Mouse (Mus musculus) MEL-GATA-1-ER (cell line): ENCODE results near the gene Epha3.

ENCODE experiments used
- DNase-seq: peaks from one replicate; pipeline ENCODE4 v3.0.0-alpha.2; 2012; ENCODE audit warnings: low read depth; ENCODE audit errors: extremely low read depth

Epha3 gene

DNA sequence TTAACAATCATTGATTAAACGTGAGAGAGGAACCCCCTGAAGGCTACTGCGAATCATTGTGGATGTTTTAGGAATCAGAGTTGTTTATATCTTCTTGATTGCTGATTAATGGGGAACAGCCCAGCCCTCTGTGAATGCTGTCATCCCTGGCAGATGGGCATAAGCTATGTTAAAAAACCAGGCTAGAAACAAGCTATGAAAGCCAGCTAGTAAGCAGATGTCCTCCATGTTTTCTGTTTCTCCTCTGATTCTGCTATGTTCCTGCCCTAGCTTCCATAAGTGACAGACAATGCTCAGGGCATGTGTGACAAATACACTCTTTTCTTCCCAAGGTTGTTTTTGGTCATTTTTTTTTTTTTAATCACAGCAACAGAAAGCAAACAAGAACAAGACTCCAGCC, 206.2 kb downstream of the Epha3 start:
- no peak for DNase-seq

DNA sequence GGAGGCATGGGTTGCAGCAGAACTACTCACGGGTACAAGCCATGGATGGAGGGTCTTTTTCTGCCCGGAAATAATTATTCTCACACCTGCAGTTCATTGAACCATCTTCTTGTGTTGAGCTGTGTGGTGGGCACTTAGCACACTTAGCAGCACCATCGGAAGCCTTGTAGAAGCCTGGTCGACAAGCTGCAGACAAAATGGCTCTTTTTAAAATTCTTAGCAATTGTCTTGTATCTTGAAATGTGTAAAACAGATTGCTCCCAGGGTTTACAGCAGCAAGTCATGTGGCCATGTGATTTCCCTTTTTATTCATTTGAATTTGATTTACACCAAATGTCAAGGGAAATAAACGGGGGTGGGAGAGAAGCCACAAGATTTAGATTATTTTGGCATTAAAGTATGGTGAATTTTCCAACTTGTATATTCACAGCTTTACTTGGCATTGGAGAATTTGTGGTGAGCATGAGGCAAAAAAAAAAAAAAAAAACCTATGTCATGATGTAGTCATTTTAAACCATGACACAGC, 210.5 kb downstream of the Epha3 start:
- no peak for DNase-seq

DNA sequence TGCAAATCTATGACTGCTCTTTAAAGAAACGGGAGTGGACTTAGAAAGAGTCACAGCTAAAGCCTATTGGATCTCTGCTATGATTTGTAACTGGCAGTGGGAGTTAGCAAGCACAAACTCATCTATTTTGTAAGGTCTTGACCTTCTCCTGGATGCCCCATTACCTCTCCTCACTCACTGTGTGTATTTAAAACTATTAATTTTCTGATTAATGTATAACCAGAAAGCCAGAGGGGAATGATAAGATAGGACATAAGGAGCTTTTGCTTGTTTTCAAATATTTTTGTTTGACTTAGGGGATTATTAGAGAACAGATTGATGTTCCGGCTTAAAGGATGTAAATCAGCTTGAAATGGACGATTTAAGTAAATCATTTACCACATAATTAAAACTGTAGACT, 213.2 kb downstream of the Epha3 start:
- DNase-seq = no peak

DNA sequence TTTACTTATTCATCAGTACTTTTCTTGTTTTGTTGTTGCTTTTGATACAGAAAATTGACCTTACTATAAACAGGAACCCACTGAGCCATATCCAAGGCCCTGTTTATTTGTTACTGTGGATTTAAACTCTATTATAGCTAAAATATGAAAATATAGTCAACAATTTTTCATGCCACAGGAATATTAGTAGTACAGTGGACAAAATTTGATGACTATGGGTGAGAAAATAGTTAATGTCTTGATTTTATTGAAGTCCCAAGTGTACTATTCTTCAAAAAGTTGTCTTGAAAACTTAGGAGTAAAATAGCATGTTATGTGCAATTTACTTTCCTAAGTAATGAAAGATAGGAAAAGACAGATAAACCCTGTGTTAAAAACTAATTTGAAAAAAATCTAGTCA, 217.4 kb downstream of the Epha3 start:
- DNase-seq = no peak

DNA sequence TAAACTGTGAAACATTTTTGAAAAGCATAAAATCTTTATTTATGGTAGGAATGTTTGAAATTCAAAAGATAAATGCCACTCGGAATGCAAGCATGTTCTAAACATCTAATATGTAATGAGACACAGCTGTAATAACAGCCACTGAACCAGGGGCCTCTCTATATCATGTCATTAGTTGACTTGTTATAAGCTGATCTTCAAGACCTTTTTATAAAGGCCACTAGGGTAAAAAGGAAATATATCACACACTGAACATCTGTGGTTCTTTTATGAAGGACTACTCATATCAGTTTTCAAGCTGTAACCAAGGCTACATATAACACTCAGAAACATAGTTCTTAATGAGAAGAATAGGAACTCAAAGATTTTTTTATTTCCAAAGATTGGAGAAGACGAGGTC, 221.3 kb downstream of the Epha3 start:
- no peak for DNase-seq

DNA sequence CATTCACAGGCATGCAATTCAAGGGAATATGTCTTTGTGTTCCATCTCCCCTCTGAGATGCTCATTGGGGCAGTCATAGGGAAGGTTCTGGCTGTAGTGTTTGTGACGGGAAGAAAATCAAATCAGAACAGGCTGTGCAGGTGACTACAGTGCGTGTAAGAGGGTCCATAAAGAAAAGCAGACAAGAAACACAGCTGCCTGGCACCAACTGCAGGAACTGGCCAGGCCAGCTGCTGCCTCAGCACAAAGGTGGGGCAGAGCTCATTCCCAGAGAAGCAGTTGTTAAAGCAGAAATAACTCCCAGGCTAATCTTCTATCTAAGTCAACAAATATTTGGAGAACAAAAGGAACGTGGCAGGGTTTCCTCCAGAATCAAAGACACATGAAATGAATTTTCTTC, 222.4 kb downstream of the Epha3 start:
- no peak for DNase-seq

DNA sequence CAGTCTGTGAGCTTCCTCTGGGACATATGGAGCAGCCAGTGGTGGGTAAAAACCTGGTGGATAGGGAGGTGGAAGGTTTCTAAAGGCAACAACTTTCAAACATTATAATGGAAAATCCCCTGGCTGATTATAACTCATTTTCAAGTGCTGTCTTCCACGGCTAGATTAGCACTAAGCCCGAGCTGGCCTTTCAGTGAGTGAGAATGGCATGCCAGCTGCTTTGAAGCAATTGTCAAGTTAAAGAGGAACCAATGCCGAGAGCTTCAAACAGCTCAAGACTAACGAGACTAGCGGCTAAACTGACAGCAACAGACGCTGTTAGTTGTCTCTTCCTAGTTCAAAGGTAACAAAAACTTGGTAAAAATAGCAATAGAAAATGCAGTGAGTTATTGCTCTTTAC, 225.3 kb downstream of the Epha3 start:
- DNase-seq = no peak

DNA sequence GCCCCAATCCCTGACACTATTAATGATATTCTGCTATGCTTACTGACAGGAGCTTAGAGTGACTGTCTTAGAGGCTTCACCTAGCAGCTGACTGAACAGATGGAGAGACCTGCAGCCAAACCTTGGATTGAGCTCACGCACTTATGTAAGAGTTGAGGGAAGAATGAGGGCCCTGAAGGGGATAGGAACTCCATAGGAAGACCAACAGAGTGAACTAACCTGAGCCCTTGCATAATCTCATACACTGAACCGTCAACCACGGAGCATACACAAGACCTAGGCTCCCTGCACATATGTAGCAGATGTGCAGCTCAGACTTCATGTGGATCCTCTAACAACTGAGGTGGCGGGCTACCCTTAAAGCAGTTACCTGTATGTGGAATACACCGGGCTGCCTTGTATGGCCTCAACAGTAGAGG, 230.2 kb downstream of the Epha3 start:
- no peak for DNase-seq

DNA sequence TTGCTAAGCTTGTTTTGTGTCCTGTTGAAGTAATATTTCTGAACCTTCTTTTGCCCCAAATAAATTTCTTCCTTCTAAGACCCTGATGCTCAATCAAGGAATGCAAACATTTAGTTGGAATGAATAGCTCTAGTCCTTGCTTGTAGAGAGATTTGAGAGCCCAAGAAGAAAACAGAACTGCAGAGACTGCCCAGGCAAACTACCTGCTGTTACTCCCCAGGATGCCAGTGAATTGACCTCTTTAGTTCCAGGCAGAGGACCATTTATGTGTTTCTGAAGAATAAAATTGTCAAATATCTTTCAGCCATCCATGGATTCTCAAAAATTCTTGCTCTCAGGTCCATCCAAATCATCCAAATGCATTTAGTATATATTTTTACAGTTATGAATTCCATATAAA, 238.7 kb downstream of the Epha3 start:
- no peak for DNase-seq

DNA sequence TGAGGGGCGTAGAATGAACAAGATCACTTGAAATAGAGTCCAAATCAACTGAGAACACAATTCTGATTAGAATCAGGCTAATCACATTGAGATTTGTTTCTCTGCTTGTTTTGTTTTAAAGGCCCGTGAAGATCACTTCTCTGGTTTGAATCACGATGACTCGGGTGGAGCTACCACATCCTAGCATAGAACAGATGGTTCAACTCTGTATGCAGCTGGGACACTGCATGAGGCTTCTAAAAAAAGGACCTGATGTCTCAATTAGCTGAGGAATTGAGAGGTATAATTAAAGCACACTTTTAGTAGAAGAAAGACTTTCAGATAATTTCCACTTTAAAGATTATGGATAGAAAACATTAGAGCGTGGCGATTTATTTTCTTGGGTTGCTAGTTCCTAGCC, 242.1 kb downstream of the Epha3 start:
- no peak for DNase-seq

DNA sequence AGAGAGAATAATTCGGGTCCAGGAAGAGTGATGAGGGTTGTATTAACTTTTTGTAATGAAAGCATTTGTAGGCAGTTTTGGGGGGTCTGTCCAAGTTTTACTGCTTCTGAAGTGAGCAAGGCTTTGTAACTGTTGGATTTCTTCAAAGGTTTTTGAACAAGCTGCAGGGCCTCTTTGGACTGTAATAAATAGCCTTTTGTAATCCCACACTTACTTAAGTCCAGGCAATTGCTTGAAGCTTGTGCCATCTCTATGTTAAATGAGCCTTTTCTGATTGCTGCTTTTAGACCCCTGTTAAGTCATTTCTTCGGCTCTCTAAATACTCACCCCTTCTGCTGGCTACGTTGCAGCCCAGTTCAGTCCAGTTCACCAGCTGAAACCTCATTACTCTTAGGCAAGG, 248.6 kb downstream of the Epha3 start:
- DNase-seq = no peak

DNA sequence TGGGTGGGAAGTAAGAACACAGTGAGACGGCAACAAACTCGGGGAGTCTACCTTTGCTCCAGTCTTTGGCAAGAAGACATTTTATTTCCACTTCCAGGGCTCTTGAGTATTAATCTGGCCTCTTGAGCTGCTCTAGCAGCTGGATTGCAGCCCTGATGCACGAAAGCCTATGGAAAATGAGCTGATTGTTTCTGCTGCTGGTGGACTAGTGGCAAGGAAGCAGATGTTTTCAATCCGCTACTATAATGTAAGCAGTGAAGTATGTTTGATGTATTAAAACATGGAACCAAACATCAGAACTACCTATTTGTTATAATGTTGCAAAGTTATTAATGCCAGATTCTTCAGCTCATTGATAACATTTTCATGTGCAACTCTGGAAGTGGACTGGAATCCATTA, 251.0 kb downstream of the Epha3 start:
- DNase-seq = no peak

DNA sequence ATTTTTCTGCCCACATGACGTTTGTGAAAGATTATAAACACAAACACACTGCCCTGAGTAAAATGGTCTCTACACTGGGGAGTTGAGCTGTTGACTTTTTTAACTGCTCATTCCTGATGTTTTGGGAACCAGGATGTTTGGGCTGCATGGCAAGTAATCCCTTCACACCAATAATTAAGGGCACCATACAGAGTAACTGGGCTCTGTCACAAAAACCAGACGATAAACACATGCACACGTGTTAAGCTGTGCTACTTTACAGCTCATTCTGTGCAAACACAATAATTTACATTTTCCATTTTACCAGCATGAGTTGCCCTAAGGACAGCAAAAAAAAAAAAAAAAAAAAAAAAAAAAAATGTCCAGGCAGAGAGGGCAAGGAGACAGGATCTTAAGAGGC, 263.7 kb downstream of the Epha3 start:
- no peak for DNase-seq

DNA sequence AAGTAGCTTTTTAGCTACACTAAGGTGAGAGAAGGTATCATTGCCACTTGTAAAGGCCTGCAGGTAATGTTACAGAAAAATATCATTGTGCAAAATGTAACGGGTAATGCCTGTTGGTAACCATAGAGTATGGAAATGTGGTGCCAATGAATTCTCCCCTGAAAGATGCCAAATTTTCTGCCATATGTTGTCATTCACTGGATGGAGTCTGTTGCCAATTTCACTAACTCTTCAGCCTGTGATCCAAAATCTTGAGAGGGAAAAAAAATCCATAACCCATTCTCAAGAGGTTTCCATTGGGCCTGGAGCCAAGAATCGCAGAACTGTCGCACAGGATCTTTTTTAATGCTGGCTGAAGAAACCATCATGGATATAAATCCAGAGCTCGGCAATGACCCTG, 269.3 kb downstream of the Epha3 start:
- no peak for DNase-seq

DNA sequence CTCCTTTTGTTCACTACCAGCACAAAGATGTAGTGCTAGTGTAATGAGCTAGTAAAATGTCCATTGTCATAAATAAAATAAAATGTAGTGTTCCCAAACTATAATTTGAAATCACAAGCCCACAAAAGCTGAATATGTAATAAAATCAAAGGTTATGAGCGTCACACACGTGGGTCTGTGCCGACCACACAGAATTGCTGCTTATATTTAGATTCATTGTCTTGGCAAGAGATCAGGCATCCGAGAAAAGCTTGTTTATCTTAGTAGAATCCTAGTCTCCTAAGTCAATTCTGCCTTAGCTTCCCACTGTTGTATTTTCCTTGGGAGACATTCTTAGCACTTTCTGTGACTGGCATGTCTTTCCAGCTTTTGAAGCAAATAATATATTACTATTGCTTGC, 294.2 kb downstream of the Epha3 start:
- no peak for DNase-seq

DNA sequence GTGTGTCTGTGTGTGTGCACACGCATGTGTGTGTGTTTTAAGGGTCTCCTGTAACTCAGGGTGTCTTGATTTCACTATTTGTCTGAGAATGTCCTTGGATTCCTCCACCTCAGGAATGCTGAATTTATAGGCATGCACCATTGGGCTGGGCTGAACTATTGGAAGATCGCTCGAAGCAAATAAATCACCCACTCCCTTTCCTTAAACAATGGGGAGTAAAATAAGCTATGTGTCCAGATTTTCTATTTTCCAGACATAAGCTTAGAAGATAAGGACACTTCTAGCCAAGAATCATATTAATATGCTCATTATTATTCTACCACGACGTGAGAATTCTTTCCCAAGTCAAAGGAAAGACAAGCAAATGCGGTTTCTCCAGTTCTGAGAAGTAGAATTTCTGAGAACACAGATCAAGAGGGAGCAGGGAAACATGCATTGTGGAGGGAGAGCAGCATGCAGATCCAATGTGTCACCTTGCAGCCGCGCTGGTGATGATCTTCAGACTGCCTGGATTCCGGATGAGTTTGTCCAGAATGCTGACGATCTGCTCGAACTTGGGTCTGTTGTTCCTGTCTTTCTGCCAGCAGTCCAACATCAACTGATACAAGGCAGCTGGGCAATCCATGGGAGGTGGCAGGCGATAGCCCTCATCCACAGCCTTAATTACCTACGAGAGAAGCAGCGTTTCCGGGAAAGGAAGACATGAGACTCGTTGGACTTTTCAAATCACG, 297.7 kb downstream of the Epha3 start:
- no peak for DNase-seq

DNA sequence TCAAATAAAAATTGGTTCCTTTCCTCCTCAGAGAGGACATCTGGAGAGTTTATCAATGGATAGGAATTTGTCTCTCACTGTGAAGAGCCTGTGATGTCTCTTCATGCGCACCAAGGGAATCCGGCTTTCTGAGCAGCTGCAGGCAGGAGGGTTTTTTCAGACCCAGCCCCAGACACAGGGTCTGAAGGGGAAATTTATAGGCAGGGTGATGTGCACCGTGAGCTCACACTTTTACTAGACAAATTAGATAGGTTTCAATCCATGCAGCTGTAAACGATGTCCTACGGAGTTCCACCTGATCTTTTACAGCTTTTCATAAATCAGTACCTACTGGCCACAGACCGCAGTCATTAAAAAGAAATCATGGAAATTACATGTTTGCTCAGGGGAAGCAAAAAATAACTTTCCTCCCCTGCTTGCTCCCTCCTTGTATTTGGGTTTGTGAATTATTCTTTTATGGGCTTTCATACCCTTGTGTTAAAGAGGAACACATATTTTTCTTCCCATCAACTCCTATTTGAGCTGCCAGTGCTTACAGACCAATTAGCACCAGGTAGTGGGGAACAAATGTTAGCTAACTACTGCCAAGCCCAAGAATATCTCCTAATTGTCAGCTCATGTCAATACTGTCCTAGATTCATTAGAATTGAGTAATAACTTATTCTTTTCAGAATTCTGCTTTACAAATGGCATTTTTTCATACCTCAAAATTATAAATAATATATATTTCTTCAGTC, 307.4 kb downstream of the Epha3 start:
- no peak for DNase-seq

DNA sequence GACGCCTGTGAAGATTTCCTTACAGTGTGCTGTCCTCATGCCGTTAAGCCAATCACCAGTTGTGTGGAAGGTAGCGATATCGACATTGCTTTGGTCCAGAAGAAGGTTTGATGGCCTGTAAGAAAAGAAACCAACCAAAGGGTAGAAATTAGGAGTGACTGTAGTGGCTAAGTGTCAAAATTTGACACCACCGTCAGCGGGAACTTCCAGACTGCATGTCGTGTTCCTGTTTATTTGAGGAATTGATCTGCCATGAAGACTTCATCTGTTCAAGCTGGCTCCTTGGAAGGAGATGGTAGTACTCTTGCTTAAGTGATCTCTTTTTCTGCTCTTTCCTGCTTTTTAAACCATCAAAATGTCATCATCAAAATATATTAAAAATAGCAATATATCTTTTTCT, 311.4 kb downstream of the Epha3 start:
- no peak for DNase-seq

DNA sequence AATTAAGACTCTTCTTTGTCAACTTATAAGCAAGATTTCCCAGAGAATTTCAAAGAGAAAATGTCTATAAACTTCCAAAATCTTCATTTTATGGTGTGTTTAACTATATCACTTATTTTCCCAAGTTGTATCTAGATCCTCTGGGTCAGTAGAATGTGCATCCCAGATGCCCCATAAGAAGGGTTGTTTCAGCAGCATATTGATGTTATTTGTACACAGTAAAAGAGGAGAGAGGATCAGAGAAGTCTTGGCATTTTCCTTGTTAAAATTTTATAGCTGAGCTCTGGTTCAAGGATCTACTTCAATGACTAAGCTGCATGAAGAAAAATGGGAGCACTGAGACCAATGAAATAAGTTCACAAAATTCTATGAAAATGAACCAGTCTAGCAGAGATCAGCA, 324.5 kb downstream of the Epha3 start:
- no peak for DNase-seq

DNA sequence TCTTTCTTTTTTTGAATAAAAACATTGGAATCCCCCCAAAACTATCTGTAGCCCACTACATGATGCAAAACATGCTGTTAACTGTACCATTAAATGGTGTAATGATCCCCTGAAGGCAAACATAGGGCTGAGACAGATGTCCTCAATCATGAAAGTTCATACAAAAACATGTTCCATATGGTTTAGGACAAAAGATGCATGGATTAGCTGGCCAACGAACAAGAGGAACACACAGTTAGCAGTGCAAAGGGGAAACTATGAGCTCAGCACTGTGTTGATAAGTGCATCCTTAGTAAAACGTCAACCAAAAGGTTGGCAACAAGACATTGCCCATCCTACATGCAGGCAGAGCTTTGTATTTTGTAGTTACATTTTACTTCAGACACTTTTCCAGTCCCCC, 335.2 kb downstream of the Epha3 start:
- no peak for DNase-seq

DNA sequence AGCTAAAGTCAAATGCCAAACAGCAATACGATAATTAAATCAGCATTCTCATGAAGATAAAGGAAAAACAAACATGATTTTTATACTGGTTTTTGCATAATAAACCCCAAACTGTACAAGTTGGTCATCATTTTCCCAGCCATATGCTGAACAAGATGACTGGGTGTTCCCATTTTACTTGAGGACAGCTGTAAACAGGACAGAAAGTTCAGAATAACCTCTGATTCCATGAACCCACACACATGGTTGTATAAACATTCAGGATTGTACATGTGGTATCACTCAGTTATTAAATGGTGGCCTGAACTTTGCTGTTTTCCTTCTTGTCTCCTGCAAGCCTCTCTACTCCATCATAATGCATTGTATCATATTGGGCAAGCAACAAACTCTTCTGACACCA, 346.3 kb downstream of the Epha3 start:
- DNase-seq = no peak

DNA sequence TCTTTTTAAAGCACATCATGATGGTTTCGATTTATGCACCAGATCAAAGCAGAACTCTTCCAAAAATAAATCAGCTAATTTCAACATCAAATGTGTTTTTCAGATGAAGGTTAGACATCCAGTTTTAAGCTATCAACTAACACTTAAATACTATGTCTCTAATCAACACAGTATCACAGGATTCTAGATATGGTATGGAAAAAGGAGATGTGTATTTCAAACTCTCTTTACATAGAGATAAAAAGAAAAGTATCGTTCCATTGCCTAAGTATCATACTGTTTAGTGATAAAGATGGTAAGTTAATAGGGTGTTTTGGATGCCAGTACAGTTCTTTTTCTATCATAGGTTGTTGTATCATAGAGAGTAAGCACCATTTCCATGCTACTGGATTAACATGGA, 353.9 kb downstream of the Epha3 start:
- DNase-seq = no peak

DNA sequence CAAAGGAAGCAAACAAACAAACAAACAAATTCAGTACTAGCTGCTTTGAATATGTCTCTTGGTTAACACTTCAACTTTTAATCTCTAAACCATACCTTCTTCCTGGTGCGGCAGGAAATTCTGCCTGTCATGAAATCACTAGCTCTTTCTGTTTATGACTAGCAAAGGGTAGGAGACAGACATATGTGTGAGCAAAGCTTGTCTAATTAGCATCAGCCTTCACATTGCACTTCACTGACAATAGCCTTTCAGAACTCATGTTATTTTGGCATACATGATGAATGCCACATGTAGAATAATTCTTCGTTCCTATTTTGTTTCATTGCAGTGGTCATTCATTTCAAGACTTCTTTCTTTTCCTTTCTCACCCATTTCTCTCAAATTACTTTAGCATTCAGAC, 357.5 kb downstream of the Epha3 start:
- DNase-seq = no peak
